Mouse (Mus musculus): ENCODE measurements around the gene Gstm5.

- TF ChIP-seq CTCF (IDR thresholded peaks at IDR 0.05; ENCODE audit: control insufficient read depth, insufficient read depth, insufficient replicate concordance, low read depth, low read length) = no peak
- TF ChIP-seq POLR2A (IDR thresholded peaks at IDR 0.05; ENCODE audit: control insufficient read depth, low read depth, low read length) = no peak
Measured at GRCm38 (mm10) chr3:107916674-107917073, 21.1 kb downstream of the Gstm5 start.

Measured in testis, adult 2 months (tissue).